Mouse (Mus musculus) C2C12 (cell line): ENCODE measurements at regions not wholly inside any gene's neighbourhood (a gene's known extent, or its start where the extent isn't known, plus 50 kb on each side); places are given as distances from the start of the nearest gene placed in this dataset.

Experiments
- H3K27me3 ChIP-seq: one replicate; pipeline ENCODE4 v1.6.1; 2011; ENCODE audit not compliant: control insufficient read depth, insufficient read depth, insufficient read length
- H3K36me3 ChIP-seq: one replicate; pipeline ENCODE4 v1.6.1; 2011; ENCODE audit not compliant: control insufficient read depth, insufficient read depth
- H3K4me3 ChIP-seq: one replicate; pipeline ENCODE4 v1.5.1; 2011; ENCODE audit warnings: mild to moderate bottlenecking, control low read depth; ENCODE audit not compliant: poor library complexity, insufficient read depth, severe bottlenecking
- H3K79me2 ChIP-seq: one replicate; pipeline ENCODE4 v1.6.1; 2011; ENCODE audit not compliant: control insufficient read depth, insufficient read depth
- H3K79me3 ChIP-seq: one replicate; pipeline ENCODE4 v1.6.1; 2011; ENCODE audit warnings: low read depth, control low read depth
- H3ac ChIP-seq: one replicate; pipeline ENCODE3; 2011; ENCODE audit warnings: low read depth; ENCODE audit not compliant: control insufficient read depth, insufficient read length
- CEBPB ChIP-seq: IDR thresholded peaks from one replicate; pipeline ENCODE4 v1.6.1; 2011; ENCODE audit warnings: low read depth, mild to moderate bottlenecking, control low read depth, moderate library complexity
- CTCF ChIP-seq: IDR thresholded peaks from one replicate; pipeline ENCODE4 v1.5.1; 2011; ENCODE audit not compliant: control insufficient read depth, insufficient read depth, insufficient read length
- FOSL1 ChIP-seq: IDR thresholded peaks from one replicate; pipeline ENCODE4 v1.8.0; 2011; ENCODE audit warnings: mild to moderate bottlenecking, low read length; ENCODE audit not compliant: poor library complexity, insufficient read depth, severe bottlenecking
- MAX ChIP-seq: IDR thresholded peaks from one replicate; pipeline ENCODE4 v1.6.1; 2011; ENCODE audit warnings: mild to moderate bottlenecking, control low read depth
- MYOD1 ChIP-seq: IDR thresholded peaks from one replicate; pipeline ENCODE4 v1.6.1; 2011; ENCODE audit warnings: low read depth; ENCODE audit not compliant: control insufficient read depth, insufficient read length
- MYOG ChIP-seq: IDR thresholded peaks from one replicate; pipeline ENCODE4 v1.6.1; 2011; ENCODE audit not compliant: control insufficient read depth, insufficient read length; ENCODE audit errors: extremely low read depth
- USF1 ChIP-seq: IDR thresholded peaks from one replicate; pipeline ENCODE4 v1.6.1; 2011; ENCODE audit warnings: low read depth, mild to moderate bottlenecking, control low read depth, moderate library complexity

DNA sequence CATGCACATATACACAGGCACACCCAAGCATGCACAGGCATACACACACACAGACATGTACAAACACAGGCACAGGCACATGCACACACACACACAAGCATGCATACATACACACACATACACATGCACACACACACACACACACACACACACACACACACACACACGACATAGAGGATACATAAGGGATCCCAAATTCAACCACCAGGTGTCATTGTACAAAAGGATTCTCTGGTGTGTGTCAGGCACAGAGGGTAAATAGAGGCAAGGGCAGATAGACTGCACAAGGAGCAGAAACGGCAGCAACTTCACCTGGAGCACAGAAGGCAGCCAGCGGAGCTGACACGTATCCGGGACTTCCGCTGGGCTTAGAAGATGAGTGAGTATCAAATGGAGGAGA is 428.1 kb upstream of the Zmiz1 start:
- Histone ChIP-seq H3ac (no peak overlapping the region), H3K36me3 (no peaks in the 10 kb centered on the region), H3K4me3 (no peak overlapping the region), H3K27me3 (no peaks in the 10 kb centered on the region), H3K79me2 (no peaks in the 10 kb centered on the region), H3K79me3 (no peaks in the 10 kb centered on the region)
- TF ChIP-seq CEBPB (no peak), CTCF (no peak), MYOG (no peak), USF1 (no peak), FOSL1 (no peak), MYOD1 (no peak), MAX (no peak)

DNA sequence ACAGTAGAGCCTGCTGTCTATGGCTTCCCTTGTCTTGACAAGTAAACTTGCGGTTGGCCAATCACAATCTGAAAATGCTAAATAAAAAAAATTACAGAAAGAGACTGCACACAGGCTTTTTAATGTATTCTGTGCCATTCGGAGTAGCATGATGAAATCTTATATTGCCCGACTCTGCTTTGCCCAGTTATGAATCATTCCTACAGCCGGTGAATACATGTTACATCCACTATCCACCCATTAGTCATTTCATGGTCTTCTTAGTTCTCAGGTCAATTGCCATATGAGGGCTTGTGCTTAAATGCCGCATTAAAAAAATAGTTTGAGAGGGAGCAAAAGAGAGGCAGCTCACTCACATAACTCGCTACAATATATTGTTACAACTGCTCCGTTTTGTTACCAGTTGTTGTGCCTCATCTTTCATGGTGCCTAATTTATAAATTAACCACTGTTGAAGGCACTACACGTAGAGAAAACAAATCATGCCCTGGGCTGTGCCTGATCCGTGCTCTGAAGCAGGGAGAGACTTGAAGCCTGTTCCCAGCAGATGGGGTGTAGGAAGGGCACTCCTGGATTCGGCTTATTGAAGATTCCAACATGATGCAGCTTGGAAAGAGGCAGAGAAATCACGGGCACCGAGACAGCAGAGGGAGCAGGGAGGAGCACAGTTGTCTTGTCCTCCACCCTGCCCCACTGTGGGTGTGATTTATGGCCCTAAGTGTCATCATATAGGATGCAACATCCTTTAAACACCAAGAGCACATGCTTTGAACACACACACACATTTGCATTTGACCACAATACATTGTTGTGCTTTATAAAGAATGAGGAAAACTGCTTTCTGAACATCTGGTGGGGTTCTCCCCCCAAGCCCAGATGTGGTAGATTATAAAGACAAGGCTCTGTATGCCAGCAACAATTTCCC is 427.0 kb upstream of the Zmiz1 start:
- Histone ChIP-seq H3K79me3 (no peaks in the 10 kb centered on the region), H3ac (no peak overlapping the region), H3K36me3 (no peaks in the 10 kb centered on the region), H3K4me3 (no peak overlapping the region), H3K79me2 (no peaks in the 10 kb centered on the region), H3K27me3 (no peaks in the 10 kb centered on the region)
- TF ChIP-seq CEBPB (peak; percentile 25), MYOD1 (no peak)

DNA sequence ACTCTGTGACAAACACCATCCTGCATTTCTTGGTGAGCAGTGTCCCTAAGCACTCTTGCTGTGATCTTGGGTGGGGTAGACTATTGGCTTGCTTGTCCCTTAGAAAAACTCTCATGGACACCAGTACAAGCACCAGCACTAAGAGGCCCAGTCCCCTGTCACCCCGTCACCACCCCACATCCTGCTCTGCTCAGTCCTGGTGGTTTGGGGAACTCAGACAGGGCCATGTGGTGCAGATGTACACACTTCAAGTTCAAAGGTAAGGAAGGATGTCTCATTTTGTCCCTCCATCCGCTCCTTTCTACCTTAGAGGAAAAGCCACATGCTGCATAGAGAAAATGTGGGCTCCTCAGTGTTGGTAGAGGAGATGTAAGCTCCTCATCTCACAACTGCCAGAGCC is 426.1 kb upstream of the Zmiz1 start:
- Histone ChIP-seq H3K27me3 (no peaks in the 10 kb centered on the region), H3K79me2 (no peaks in the 10 kb centered on the region), H3K4me3 (no peak overlapping the region), H3K79me3 (no peaks in the 10 kb centered on the region), H3K36me3 (no peaks in the 10 kb centered on the region), H3ac (no peak overlapping the region)
- TF ChIP-seq CEBPB (no peak), CTCF (no peak), FOSL1 (no peak), MYOG (no peak), MAX (no peak), USF1 (no peak), MYOD1 (no peak)

DNA sequence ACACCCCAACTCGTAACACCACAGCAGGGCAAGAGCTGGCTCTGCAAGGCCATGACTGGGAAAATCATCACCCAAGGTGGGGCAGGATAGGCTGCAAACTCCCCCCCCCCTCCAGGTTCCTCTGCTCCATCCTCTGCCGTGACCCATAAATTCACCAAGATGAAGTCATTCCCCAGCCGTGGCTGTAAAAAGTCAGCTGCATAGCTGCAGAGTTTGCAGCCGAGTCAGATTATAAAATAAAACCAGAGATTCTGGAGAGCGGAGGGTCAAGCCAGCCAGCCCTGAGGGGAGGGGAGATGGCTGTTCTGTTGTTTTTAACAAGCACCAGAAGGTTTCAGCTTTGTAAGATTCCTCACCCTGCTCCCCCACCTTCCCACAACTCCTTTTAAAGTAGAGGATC is 416.7 kb upstream of the Zmiz1 start:
- Histone ChIP-seq H3K79me3 (no peaks in the 10 kb centered on the region), H3K4me3 (no peak overlapping the region)
- TF ChIP-seq USF1 (no peak), MYOG (no peak), MAX (no peak), CEBPB (no peak), CTCF (no peak), FOSL1 (no peak), MYOD1 (no peak)

DNA sequence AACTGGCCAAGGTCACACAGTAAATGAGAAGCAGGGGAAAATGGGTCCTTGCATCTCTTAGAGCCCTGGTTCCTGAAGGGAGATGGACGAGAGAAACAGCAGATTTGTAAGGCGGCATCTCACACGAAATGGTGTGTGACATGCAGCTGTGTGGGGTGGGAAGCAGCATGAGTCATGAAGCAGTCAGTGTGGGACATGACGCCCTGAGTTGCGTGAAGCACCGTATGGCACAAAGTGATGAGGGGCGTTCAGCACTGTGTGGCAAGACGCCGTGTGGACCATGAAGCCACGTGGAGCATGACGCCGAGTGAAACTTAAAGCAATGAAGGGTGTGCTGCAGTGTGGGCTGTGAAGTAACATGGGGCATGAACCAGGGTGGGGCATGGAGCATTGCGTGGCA is 414.9 kb upstream of the Zmiz1 start:
- no peak overlapping the region for H3K4me3 ChIP-seq
- H3K79me3 ChIP-seq, result no peaks in the 10 kb centered on the region
- no peaks in the 10 kb centered on the region for H3K79me2 ChIP-seq
- H3K36me3 ChIP-seq, result no peaks in the 10 kb centered on the region
- TF ChIP-seq CTCF, result no peak
- TF ChIP-seq USF1, result no peak
- TF ChIP-seq FOSL1, result no peak
- TF ChIP-seq MAX, result no peak
- TF ChIP-seq CEBPB, result no peak
- no peak for TF ChIP-seq MYOG
- no peak for TF ChIP-seq MYOD1
- no peak overlapping the region for H3ac ChIP-seq
- H3K27me3 ChIP-seq, result no peaks in the 10 kb centered on the region

More for the DNA sequence above, 416.7 kb upstream of the Zmiz1 start:
- H3ac ChIP-seq, result no peak overlapping the region
- no peaks in the 10 kb centered on the region for H3K36me3 ChIP-seq
- no peaks in the 10 kb centered on the region for H3K27me3 ChIP-seq
- H3K79me2 ChIP-seq, result no peaks in the 10 kb centered on the region

DNA sequence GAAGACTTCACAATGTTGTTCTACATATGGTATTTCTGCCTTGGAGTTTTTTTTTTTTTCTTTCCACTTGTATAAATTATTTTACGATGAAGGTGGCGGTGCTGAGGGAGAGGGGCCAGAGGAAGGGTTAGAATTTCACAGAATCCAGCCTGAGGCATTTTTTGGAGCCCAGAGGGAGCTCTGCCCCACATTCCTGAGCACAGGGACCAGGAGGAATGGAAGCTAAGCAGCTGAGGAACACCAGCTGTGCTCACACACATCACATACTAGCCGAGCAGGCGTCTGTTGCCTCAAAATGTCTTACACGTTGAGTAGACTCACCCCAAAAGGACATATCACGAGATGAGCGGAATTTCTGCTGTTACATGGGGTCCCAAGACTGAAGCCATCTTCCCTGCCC is 414.1 kb upstream of the Zmiz1 start:
- Histone ChIP-seq H3K79me2 (no peaks in the 10 kb centered on the region), H3K79me3 (no peaks in the 10 kb centered on the region), H3K4me3 (no peak overlapping the region), H3ac (no peak overlapping the region), H3K36me3 (no peaks in the 10 kb centered on the region), H3K27me3 (no peaks in the 10 kb centered on the region)
- no peak for TF ChIP-seq MYOD1
- no peak for TF ChIP-seq CTCF
- TF ChIP-seq MYOG, result no peak
- no peak for TF ChIP-seq USF1
- no peak for TF ChIP-seq MAX
- no peak for TF ChIP-seq CEBPB
- TF ChIP-seq FOSL1, result no peak
